Mouse (Mus musculus) neural tube, embryonic 14.5 days (tissue): Measurements from ENCODE around the gene Ftl1. TPM values are rescaled to one million over a fixed set of nuclear protein-coding genes. Genes with fewer than 3 reads are reported as not detected.

ENCODE experiments used
- ATAC-seq: fragments of 200-750 bp; cut with Nextera tagmentation; 2 replicates; pipeline ENCODE4 v1.8.0; 2017; ENCODE audit warnings: low read depth, mild to moderate bottlenecking, moderate TSS enrichment, moderate library complexity
- H3K27ac ChIP-seq: fragments of 300-500 bp; sonication (generic); 2 replicates; pipeline ENCODE4 v1.5.1; 2014; ENCODE audit warnings: low read depth, mild to moderate bottlenecking, control low read depth, low read length, moderate library complexity, mixed read lengths
- H3K27me3 ChIP-seq: fragments of 300-500 bp; sonication (generic); 2 replicates; pipeline ENCODE4 v1.6.1; 2014; ENCODE audit warnings: low read length; ENCODE audit not compliant: control insufficient read depth, insufficient read depth
- H3K36me3 ChIP-seq: fragments of 300-500 bp; sonication (generic); 2 replicates; pipeline ENCODE4 v1.6.1; 2014; ENCODE audit warnings: low read length, mixed read lengths; ENCODE audit not compliant: control insufficient read depth, insufficient read depth
- H3K4me1 ChIP-seq: fragments of 300-500 bp; sonication (generic); 2 replicates; pipeline ENCODE4 v1.6.1; 2014; ENCODE audit warnings: low read length; ENCODE audit not compliant: control insufficient read depth, insufficient read depth
- H3K4me2 ChIP-seq: fragments of 300-500 bp; sonication (generic); 2 replicates; pipeline ENCODE4 v1.6.1; 2014; ENCODE audit warnings: mild to moderate bottlenecking, low read depth, low read length, control low read depth
- H3K4me3 ChIP-seq: fragments of 300-500 bp; sonication (generic); 2 replicates; pipeline ENCODE4 v1.5.1; 2014; ENCODE audit warnings: low read depth, low read length, control low read depth, mixed read lengths
- H3K9ac ChIP-seq: fragments of 300-500 bp; sonication (generic); replicated peaks from 2 replicates; pipeline ENCODE4 v1.6.1; 2014; ENCODE audit warnings: low read depth, mild to moderate bottlenecking, control low read depth, low read length, mixed read lengths
- H3K9me3 ChIP-seq: fragments of 300-500 bp; sonication (generic); 2 replicates; pipeline ENCODE4 v1.6.1; 2016; ENCODE audit warnings: low read length; ENCODE audit not compliant: control insufficient read depth
- WGBS: fragments of 180-500 bp; shearing (Covaris S2); extraction: QIAGEN DNeasy Blood & Tissue Kit; methylation state at CpG from one replicate; pipeline ENCODE4 v1.1.7; 2014; 5-methylcytosine and 5-hydroxymethylcytosine counted together
- polyA plus RNA-seq: library from polyadenylated mRNA; unstranded; fragments of >200 nt; fragmentation: Nextera tagmentation; extraction: Ambion mirVana; gene quantifications from 2 replicates; pipeline ENCODE4 v1.2.1, GENCODE M21; 2014

Gene Ftl1
- polyA plus RNA-seq, 1 experiment from 2014 or later = 5,088 TPM

- H3K4me2 ChIP-seq = no peak overlapping the region
- H3K9me3 ChIP-seq = no peaks in the 10 kb centered on the region
- no peaks in the 10 kb centered on the region for H3K36me3 ChIP-seq
- H3K27me3 ChIP-seq = peaks cover 73% of the 10 kb centered on the region
- H3K9ac ChIP-seq = no peak overlapping the region
- H3K4me1 ChIP-seq = peaks cover 4% of the 10 kb centered on the region; the same call in 1 of the 2 replicates
- WGBS = 43% methylated on average over 12 of the region's 12 CpGs
- no peak overlapping the region for H3K27ac ChIP-seq
- ATAC-seq = no peak
- no peak overlapping the region for H3K4me3 ChIP-seq
Measured at GRCm38 (mm10) chr7:45414740-45415224, 44.9 kb downstream of the Ftl1 start.

- Histone ChIP-seq H3K36me3 (no peaks in the 10 kb centered on the region), H3K4me1 (peaks cover 4% of the 10 kb centered on the region; the same call in 1 of the 2 replicates), H3K27ac (no peak overlapping the region), H3K4me3 (peak overlapping the region; percentile 44), H3K9ac (peak overlapping the region; percentile 42), H3K9me3 (no peaks in the 10 kb centered on the region), H3K4me2 (peak overlapping the region; percentile 84), H3K27me3 (peaks cover 77% of the 10 kb centered on the region)
- 2% methylated on average over 27 of the region's 27 CpGs for WGBS
- ATAC-seq = no peak
Measured at GRCm38 (mm10) chr7:45413864-45414739, 45.6 kb downstream of the Ftl1 start.

- Histone ChIP-seq H3K9ac (peak within 1 kb of the TSS; percentile 42), H3K36me3 (no peaks in the 10 kb centered on the region), H3K4me2 (peak within 1 kb of the TSS; percentile 84), H3K4me3 (peak within 1 kb of the TSS; percentile 44), H3K27ac (no peak within 1 kb of the TSS), H3K4me1 (peaks cover 4% of the 10 kb centered on the region; the same call in 1 of the 2 replicates), H3K27me3 (peaks cover 73% of the 10 kb centered on the region), H3K9me3 (no peaks in the 10 kb centered on the region)
- ATAC-seq = peak; percentile 39; the same call in 1 of the 2 replicates
- 4% methylated on average over 43 of the region's 45 CpGs for WGBS
Measured at GRCm38 (mm10) chr7:45413113-45413863, 46.4 kb downstream of the Ftl1 start, which contains the start of gene Ntf5. Gene Ntf5 (plus strand): TSS chr7:45413695.

- H3K4me3 ChIP-seq = no peak overlapping the region
- peaks cover 4% of the 10 kb centered on the region; the same call in 1 of the 2 replicates for H3K4me1 ChIP-seq
- 72% methylated on average over 2 of the region's 2 CpGs for WGBS
- no peaks in the 10 kb centered on the region for H3K36me3 ChIP-seq
- no peak overlapping the region for H3K27ac ChIP-seq
- ATAC-seq = no peak
- H3K4me2 ChIP-seq = no peak overlapping the region
- H3K9me3 ChIP-seq = no peaks in the 10 kb centered on the region
- peaks cover 73% of the 10 kb centered on the region for H3K27me3 ChIP-seq
- no peak overlapping the region for H3K9ac ChIP-seq
Measured at GRCm38 (mm10) chr7:45412421-45412820, 47.3 kb downstream of the Ftl1 start.

- H3K4me1 ChIP-seq = peaks cover 4% of the 10 kb centered on the region; the same call in 1 of the 2 replicates
- H3K4me2 ChIP-seq = no peak overlapping the region
- H3K9ac ChIP-seq = no peak overlapping the region
- no peak overlapping the region for H3K27ac ChIP-seq
- 88% methylated on average over 8 of the region's 8 CpGs for WGBS
- no peaks in the 10 kb centered on the region for H3K9me3 ChIP-seq
- H3K4me3 ChIP-seq = no peak overlapping the region
- peaks cover 73% of the 10 kb centered on the region for H3K27me3 ChIP-seq
- no peak for ATAC-seq
- H3K36me3 ChIP-seq = no peaks in the 10 kb centered on the region
Measured at GRCm38 (mm10) chr7:45409497-45410163, 50.1 kb downstream of the Ftl1 start.

GRCm38 (mm10) chr7:45408949-45409348 lies 50.7 kb downstream of the Ftl1 start:
- no peak for ATAC-seq
- Histone ChIP-seq H3K27ac (no peak overlapping the region), H3K9me3 (no peaks in the 10 kb centered on the region), H3K27me3 (peaks cover 66% of the 10 kb centered on the region), H3K9ac (no peak overlapping the region), H3K36me3 (no peaks in the 10 kb centered on the region), H3K4me1 (peaks cover 4% of the 10 kb centered on the region; the same call in 1 of the 2 replicates), H3K4me2 (no peak overlapping the region), H3K4me3 (no peak overlapping the region)
- 87% methylated on average over 17 of the region's 17 CpGs for WGBS

GRCm38 (mm10) chr7:45408351-45408750 lies 51.3 kb downstream of the Ftl1 start:
- 68% methylated on average over 7 of the region's 7 CpGs for WGBS
- H3K9ac ChIP-seq = no peak overlapping the region
- no peak for ATAC-seq

More at GRCm38 (mm10) chr7:45408351-45408750, 51.3 kb downstream of the Ftl1 start:
- Histone ChIP-seq H3K27ac (no peak overlapping the region), H3K9me3 (no peaks in the 10 kb centered on the region), H3K4me1 (no peaks in the 10 kb centered on the region), H3K4me3 (no peak overlapping the region), H3K36me3 (no peaks in the 10 kb centered on the region), H3K4me2 (no peak overlapping the region), H3K27me3 (peaks cover 60% of the 10 kb centered on the region)
